Mouse (Mus musculus): ENCODE measurements around the gene Kmt2b.

GRCm38 (mm10) chr7:30531291-30531815 lies 57.2 kb downstream of the Kmt2b start:
- no peak for TF ChIP-seq CTCF (IDR thresholded peaks at IDR 0.05; ENCODE audit: low read depth)
- no peak for TF ChIP-seq EP300 (optimal IDR thresholded peaks at IDR 0.05)
